Mouse (Mus musculus) heart, postnatal 36 days (tissue): ENCODE data around the gene Dnah5. TPM values are rescaled to one million over a fixed set of nuclear protein-coding genes. Genes with fewer than 3 reads are reported as not detected.

Experiments
- DNase-seq, 2 experiments: peaks; one replicate each; pipeline ENCODE4 v3.0.0; 2021 to 2022
- intact Hi-C: fragments of 180-260 bp; cut with DNase I; formaldehyde crosslinking; loops from one replicate; pipeline ENCODE4 v1.15.1; 2025
- total RNA-seq, 2 experiments: library from RNA; stranded (reverse); gene quantifications; 2 replicates each; pipeline ENCODE4 v1.2.3; 2021

Gene Dnah5
- total RNA-seq = under 1 TPM in 1 of 2 experiments, not detected in 1; 0.03 TPM

DNA sequence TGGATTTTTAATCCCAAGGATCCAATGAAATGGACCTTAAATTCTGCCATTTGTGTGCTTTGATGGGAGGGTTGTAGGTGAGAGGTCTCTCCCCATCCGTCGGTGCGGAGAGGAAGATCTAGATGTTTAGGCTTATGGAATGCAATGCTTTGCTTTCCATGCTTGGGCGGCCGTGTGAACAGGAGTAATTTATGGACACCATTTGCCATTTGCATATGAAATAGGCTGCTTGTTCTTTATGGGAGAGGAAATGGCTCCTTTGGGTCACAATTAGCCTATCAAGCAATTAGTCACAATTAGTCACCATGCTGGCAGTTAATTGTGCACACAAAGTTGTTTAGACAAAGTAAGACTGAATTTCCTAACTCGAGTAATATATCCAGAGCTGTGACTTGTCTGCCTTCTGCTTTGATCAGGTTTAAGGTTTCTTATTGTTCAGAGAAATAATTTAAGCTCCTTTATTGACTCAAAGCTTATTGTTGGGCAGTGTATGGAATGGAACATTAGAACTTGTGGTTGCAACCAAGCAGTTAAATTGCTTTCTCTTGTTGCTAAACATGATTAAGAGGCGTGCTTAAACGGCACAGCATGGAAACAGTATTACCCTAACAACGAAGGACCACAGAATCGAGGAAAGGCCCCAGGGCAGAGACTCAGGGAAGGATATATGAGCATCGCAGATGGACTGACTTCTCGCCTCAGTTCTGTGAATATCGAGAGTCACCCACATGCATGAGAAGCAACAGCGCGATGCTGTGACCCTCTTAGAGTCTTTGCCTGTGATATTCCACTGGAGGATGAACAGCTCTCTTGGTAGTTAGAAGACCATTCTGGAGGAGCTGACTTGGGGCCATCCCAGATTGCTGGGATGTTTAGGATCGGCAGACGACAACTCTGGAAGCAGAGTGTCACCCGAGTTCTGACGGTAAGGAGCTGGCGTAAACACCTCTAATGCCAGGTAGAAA lies at the start of gene Dnah5:
Gene Dnah5 (plus strand): TSS at position 642 of the 965 bp plus-strand sequence.
- intact Hi-C loops = no loop called here
- DNase-seq = no peak

- DNase-seq = peak; percentile 3
- intact Hi-C loops = loop anchor here (5.0 kb wide), 2 partner anchors 88 to 128 kb away; partner anchors contain the start of gene Trio
Measured at GRCm38 (mm10) chr15:28154822-28155501, 48.6 kb upstream of the Dnah5 start.

DNA sequence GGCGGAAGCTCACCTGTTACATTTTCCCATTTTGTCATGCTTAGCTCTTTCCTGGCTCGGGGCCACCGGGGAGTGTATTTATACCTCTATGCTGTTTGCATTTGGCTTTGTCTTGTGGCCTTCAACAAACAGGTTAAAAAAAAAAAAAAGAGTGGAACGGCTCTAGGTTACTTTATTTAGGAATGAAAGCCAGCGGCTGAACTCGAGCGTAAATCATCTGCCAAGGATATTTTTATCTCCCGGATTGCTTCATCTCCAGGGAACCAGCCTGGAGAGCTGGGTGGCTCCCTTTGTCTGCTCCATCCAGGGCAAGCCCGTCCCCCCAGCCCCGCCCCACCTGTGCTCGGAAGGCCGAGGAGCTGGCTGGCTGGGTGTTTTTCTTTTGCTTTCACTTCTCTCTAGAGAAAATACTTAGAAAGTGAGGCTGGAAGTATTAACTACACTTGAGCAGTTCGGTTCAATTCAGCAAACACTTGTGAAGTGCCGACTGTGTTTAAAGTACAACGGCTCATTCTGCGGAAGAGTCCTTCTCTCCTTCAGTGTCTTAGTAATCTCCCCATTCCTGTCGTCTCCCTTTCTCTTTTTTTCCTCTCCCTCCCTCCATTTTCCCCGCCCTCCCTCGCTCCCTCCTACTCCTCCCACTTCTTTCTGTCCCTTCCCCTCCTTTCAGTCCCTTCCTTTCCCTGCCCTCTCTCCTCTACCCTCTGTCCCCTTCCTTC lies 44.6 kb upstream of the Dnah5 start:
- peak; percentile 63 to 66 for DNase-seq
- intact Hi-C loops = loop anchor here (2.0 to 5.0 kb wide), 3 partner anchors 92 to 240 kb away; partner anchors contain the start of gene Trio

DNA sequence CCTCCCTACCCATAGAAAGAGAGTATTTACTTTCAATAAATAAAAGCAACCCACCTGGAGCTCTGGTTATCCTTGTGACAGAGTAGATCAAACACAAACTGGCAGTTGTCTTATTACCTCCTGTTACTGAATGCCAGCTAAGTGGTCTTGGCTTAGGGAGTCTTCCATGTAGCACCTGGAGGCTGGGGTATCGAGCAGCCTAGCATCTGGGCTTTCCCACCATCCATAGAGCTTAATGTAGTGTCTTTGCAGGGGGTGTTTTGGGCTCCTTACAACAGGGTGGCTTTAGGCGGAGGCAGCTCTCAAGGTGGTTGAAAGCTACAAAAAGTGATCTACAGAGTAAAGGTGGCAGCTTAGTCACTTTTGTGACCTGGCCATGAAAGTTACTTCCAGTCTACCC lies 41.3 kb upstream of the Dnah5 start:
- intact Hi-C loops = no loop called here
- DNase-seq = no peak

- DNase-seq = no peak
- intact Hi-C loops = no loop called here
Measured at GRCm38 (mm10) chr15:28165234-28165633, 38.3 kb upstream of the Dnah5 start.

GRCm38 (mm10) chr15:28166090-28166489 lies 37.5 kb upstream of the Dnah5 start:
- no peak for DNase-seq
- intact Hi-C loops = no loop called here

- intact Hi-C loops = loop anchor here (5.0 kb wide), 1 partner anchor 522 kb away; no protein-coding TSS in a partner anchor
Measured at GRCm38 (mm10) chr15:28178951-28179350, 24.6 kb upstream of the Dnah5 start.

DNA sequence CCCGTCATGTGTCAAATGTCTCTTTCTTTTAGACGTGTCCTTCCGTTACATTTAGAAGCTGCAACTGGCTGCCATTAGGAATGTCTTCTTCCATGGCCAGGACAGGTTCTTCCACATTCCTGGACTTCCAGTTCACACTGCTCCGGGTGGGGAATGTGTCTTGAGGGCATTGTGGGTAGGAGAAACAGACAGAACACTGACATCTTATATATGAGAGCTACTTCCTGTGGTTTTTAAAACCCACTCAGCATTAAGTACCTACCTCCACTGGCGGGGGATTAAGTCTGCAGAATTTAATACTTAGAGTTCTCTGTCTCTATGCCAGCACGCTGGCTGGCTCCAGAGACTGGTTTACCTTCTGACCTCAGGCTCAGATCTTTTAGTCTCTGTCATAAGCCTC lies 24.0 kb upstream of the Dnah5 start:
- intact Hi-C loops = loop anchor here (5.0 kb wide), 1 partner anchor 522 kb away; no protein-coding TSS in a partner anchor
- DNase-seq = no peak

More at GRCm38 (mm10) chr15:28178951-28179350, 24.6 kb upstream of the Dnah5 start:
- no peak for DNase-seq

DNA sequence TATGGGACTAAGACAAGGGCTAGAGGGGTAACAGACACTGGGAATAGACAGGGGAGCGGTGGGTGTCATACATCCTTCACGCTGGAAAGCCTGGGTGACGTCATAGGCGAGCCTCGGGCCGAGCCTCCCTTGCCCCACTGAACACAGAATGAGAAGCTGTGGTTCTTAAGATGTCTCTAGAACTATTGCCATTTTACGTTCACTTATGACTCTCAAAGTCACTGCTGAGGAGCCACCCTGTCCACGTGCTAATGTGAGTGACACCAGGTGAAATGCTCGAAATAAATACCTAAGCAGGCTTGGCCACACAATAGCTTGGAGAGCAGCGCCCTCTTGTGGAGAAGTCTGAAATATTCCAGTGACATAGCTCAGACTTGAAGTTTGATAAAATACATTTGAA lies 21.7 kb upstream of the Dnah5 start:
- intact Hi-C loops = loop anchor here (1.0 to 5.0 kb wide), 4 partner anchors 115 to 331 kb away; no protein-coding TSS in a partner anchor
- peak; percentile 80 to 82 for DNase-seq

GRCm38 (mm10) chr15:28182567-28182966 lies 21.0 kb upstream of the Dnah5 start:
- DNase-seq = no peak
- intact Hi-C loops = loop anchor here (1.0 to 5.0 kb wide), 3 partner anchors 115 to 332 kb away; no protein-coding TSS in a partner anchor

- peak; percentile 62 to 80 for DNase-seq
- intact Hi-C loops = no loop called here
Measured at GRCm38 (mm10) chr15:28187472-28188360, 15.8 kb upstream of the Dnah5 start.

- intact Hi-C loops = no loop called here
- no peak for DNase-seq
Measured at GRCm38 (mm10) chr15:28188361-28189011, 15.1 kb upstream of the Dnah5 start.

- no peak for DNase-seq
- intact Hi-C loops = no loop called here
Measured at GRCm38 (mm10) chr15:28189668-28190067, 13.9 kb upstream of the Dnah5 start.

DNA sequence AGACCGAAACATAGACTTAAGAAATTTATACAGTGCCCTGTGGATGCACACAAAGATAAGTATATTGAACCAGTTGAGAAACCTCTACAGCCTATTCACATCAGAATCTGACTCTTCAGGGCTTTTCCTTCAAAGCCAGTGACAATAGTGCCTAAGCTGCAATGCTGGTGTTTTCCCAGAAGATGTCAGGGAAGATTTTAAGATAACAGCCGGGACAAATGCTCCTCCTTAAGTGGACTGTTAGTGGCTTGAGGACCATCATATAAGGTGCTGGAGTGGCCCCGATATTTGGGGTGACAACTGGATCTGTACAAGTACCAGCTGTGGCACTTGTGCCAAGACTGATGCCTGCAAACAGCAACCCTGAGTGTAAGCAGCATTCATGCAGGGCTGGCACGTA lies 4.9 kb upstream of the Dnah5 start:
- intact Hi-C loops = no loop called here
- DNase-seq = no peak

DNA sequence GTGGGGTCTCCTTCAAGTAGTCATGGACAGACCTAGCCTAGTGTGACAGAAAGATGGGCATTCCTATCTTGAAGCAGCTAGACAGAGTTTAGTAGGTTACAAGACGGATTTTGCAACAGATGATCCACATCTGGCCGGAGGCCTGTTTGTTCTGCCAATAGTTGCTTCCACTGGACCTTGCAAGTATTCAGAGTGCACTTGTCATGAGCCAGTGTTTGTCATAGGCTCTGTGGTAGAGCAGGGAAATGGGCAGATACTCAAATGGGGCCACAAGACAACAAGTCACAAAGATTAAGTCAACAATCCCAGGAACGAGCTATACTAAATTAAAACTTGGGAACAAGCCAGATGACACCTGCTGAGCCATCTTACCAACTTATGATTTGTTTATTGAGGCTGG lies 1.1 kb downstream of the Dnah5 start:
- DNase-seq = no peak

GRCm38 (mm10) chr15:28207545-28207944 lies 4.0 kb downstream of the Dnah5 start:
- no peak for DNase-seq
- intact Hi-C loops = no loop called here

More for the DNA sequence above, 1.1 kb downstream of the Dnah5 start:
- intact Hi-C loops = no loop called here

- no peak for DNase-seq
Measured at GRCm38 (mm10) chr15:28213057-28213456, 9.5 kb downstream of the Dnah5 start.

GRCm38 (mm10) chr15:28216358-28216757 lies 12.8 kb downstream of the Dnah5 start:
- intact Hi-C loops = no loop called here
- no peak for DNase-seq

More at GRCm38 (mm10) chr15:28213057-28213456, 9.5 kb downstream of the Dnah5 start:
- intact Hi-C loops = no loop called here

GRCm38 (mm10) chr15:28227316-28227715 lies 23.8 kb downstream of the Dnah5 start:
- no peak for DNase-seq
- intact Hi-C loops = no loop called here
